Mouse (Mus musculus): ENCODE results near the gene Prdm10. TPM values are rescaled to one million over a fixed set of nuclear protein-coding genes. Genes with fewer than 3 reads are reported as not detected.

Gene Prdm10
- total and polyA plus RNA-seq, 2 experiments from 2014 or later = 5.1 to 16.0 TPM

DNA sequence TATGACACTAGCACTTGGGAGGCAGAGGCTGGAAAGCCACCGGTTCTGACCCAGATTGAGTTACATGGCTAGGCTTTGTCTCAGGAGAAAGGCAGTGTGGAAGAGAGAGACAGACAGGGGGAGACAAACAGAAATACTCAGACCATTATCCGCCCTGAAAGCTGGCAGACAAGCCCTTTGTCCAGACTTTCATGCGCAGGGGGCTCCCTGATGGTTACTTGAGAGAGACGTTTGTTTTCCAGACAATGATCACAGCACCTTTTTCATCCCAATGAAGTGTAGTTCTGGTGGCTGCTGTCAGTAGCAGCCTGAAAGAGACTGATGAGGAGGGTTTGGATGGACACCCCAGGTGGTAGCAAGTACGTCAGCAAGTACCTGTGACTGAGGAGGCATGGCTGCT is 38.6 kb downstream of the Prdm10 start:
- H3K27ac ChIP-seq (ENCODE audit: low read depth, low read length) = no peak overlapping the region
- H3K4me2 ChIP-seq (ENCODE audit: low read depth) = no peak overlapping the region
- no peaks in the 10 kb centered on the region for H3K27me3 ChIP-seq (ENCODE audit: insufficient read depth, low read length)
- H3K9ac ChIP-seq = no peak overlapping the region
- H3K9me3 ChIP-seq (ENCODE audit: low read length) = no peaks in the 10 kb centered on the region
- H3K4me1 ChIP-seq (ENCODE audit: insufficient read depth) = no peaks in the 10 kb centered on the region
- no peak overlapping the region for H3K4me3 ChIP-seq (ENCODE audit: low read depth, low read length)
- no peaks in the 10 kb centered on the region; the same call in 1 of the 2 replicates for H3K36me3 ChIP-seq (ENCODE audit: insufficient read depth)
- WGBS = 48% methylated on average over 5 of the region's 5 CpGs
- ATAC-seq = no peak
- DNase-seq = no peak
- TF ChIP-seq CTCF (IDR thresholded peaks at IDR 0.05; ENCODE audit: low read depth) = no peak

DNA sequence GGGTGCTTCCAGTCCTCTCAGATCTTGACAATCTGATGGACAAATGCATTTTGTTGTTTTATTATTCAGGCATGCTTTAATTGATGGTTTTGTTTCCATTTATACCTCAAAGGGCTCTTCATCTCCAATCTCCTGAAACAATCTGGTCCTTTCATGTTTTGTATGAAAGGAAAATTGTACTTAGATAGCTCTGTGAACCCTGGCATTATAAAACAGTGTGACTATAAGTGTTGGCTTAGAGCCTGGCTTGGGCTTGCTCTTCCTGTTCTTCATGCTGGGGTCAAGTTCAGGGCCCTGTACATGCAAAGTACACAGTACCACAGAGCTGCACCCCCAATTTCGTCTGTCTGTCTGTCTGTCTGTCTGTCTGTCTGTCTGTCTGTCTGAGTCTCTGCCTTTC is 40.4 kb downstream of the Prdm10 start:
- 46% methylated on average over 1 of the region's 1 CpGs for WGBS
- TF ChIP-seq CTCF (IDR thresholded peaks at IDR 0.05; ENCODE audit: low read depth) = no peak
- Histone ChIP-seq H3K27me3 (ENCODE audit: insufficient read depth, low read length) (no peaks in the 10 kb centered on the region), H3K9me3 (ENCODE audit: low read length) (no peaks in the 10 kb centered on the region), H3K27ac (ENCODE audit: low read depth, low read length) (no peak overlapping the region), H3K4me1 (ENCODE audit: insufficient read depth) (no peaks in the 10 kb centered on the region), H3K4me2 (ENCODE audit: low read depth) (no peak overlapping the region), H3K36me3 (ENCODE audit: insufficient read depth) (no peaks in the 10 kb centered on the region; the same call in none of the 2 replicates), H3K9ac (no peak overlapping the region), H3K4me3 (ENCODE audit: low read depth, low read length) (no peak overlapping the region)
- DNase-seq (no peak), ATAC-seq (no peak)

DNA sequence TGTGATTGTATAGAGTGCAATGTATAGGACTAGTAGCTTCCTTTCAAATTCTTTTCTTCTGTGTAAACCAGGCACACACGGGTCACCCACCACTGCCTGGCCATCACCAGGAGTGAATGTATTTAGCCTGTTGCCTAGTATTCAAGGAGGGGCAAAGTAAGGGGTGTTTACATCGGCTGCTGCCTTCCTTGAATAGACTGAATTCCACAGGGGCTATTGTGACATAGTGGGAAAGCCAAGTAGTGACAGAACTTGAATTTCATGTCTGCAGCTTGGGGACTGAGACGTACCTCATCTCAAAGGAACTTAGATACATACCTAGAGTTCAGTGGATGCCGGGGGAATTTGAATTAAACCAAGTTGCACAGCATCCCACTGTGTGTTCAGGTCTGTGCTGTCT is 41.2 kb downstream of the Prdm10 start:
- Histone ChIP-seq H3K9ac (no peak overlapping the region), H3K4me1 (ENCODE audit: insufficient read depth) (no peaks in the 10 kb centered on the region), H3K27ac (ENCODE audit: low read depth, low read length) (no peak overlapping the region), H3K36me3 (ENCODE audit: insufficient read depth) (no peaks in the 10 kb centered on the region; the same call in none of the 2 replicates), H3K4me2 (ENCODE audit: low read depth) (no peak overlapping the region), H3K9me3 (ENCODE audit: low read length) (no peaks in the 10 kb centered on the region), H3K4me3 (ENCODE audit: low read depth, low read length) (no peak overlapping the region), H3K27me3 (ENCODE audit: insufficient read depth, low read length) (no peaks in the 10 kb centered on the region)
- 26% methylated on average over 4 of the region's 4 CpGs for WGBS
- ATAC-seq = no peak
- no peak for DNase-seq
- TF ChIP-seq CTCF (IDR thresholded peaks at IDR 0.05; ENCODE audit: low read depth) = no peak

- 70% methylated on average over 5 of the region's 5 CpGs for WGBS
- H3K27ac ChIP-seq (ENCODE audit: low read depth, low read length) = no peak overlapping the region
- H3K9me3 ChIP-seq (ENCODE audit: low read length) = no peaks in the 10 kb centered on the region
- no peak for ATAC-seq
- H3K4me3 ChIP-seq (ENCODE audit: low read depth, low read length) = no peak overlapping the region
- DNase-seq = no peak
- no peak overlapping the region for H3K4me2 ChIP-seq (ENCODE audit: low read depth)
- H3K27me3 ChIP-seq (ENCODE audit: insufficient read depth, low read length) = no peaks in the 10 kb centered on the region
- H3K36me3 ChIP-seq (ENCODE audit: insufficient read depth) = no peaks in the 10 kb centered on the region; the same call in none of the 2 replicates
- H3K9ac ChIP-seq = no peak overlapping the region
- no peaks in the 10 kb centered on the region for H3K4me1 ChIP-seq (ENCODE audit: insufficient read depth)
- no peak for TF ChIP-seq CTCF (IDR thresholded peaks at IDR 0.05; ENCODE audit: low read depth)
Measured at GRCm38 (mm10) chr9:31322090-31322489, 41.8 kb downstream of the Prdm10 start.

DNA sequence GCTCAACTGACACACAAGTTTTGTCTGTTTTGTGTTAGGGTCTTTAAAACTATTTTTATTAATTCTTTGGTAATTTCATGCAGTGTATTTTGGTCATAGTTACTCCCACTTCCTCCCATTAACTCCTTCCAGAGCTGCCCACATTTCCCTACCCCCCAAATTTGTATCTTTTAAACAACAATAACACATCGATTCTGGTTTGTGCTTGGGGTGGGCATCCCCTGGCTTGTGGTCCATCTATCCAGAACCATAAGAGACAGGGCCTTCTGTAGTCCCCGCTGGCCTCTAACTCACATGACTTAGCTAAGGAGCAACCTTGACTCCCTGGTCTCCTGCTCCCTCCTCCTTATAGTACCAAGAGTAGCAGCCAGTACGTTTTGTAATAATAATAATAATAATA is 50.5 kb downstream of the Prdm10 start:
- no peaks in the 10 kb centered on the region for H3K9me3 ChIP-seq (ENCODE audit: low read length)
- H3K4me1 ChIP-seq (ENCODE audit: insufficient read depth) = no peaks in the 10 kb centered on the region
- WGBS = 80% methylated on average over 3 of the region's 3 CpGs
- no peaks in the 10 kb centered on the region for H3K27me3 ChIP-seq (ENCODE audit: insufficient read depth, low read length)
- no peak overlapping the region for H3K9ac ChIP-seq
- no peak for ATAC-seq
- DNase-seq = no peak
- no peak overlapping the region for H3K27ac ChIP-seq (ENCODE audit: low read depth, low read length)
- H3K36me3 ChIP-seq (ENCODE audit: insufficient read depth) = peaks cover 19% of the 10 kb centered on the region; the same call in 1 of the 2 replicates
- no peak for TF ChIP-seq CTCF (IDR thresholded peaks at IDR 0.05; ENCODE audit: low read depth)
- H3K4me3 ChIP-seq (ENCODE audit: low read depth, low read length) = no peak overlapping the region
- H3K4me2 ChIP-seq (ENCODE audit: low read depth) = no peak overlapping the region

- H3K9ac ChIP-seq = no peak overlapping the region
- H3K27me3 ChIP-seq (ENCODE audit: insufficient read depth, low read length) = no peaks in the 10 kb centered on the region
- ATAC-seq (no peak), DNase-seq (no peak)
- no peak for TF ChIP-seq CTCF (IDR thresholded peaks at IDR 0.05; ENCODE audit: low read depth)
- 39% methylated on average over 4 of the region's 4 CpGs for WGBS
- no peak overlapping the region for H3K4me3 ChIP-seq (ENCODE audit: low read depth, low read length)
- no peak overlapping the region for H3K27ac ChIP-seq (ENCODE audit: low read depth, low read length)
- peaks cover 23% of the 10 kb centered on the region for H3K36me3 ChIP-seq (ENCODE audit: insufficient read depth)
- no peaks in the 10 kb centered on the region for H3K4me1 ChIP-seq (ENCODE audit: insufficient read depth)
- no peaks in the 10 kb centered on the region for H3K9me3 ChIP-seq (ENCODE audit: low read length)
- H3K4me2 ChIP-seq (ENCODE audit: low read depth) = no peak overlapping the region
Measured at GRCm38 (mm10) chr9:31331246-31331645, 50.9 kb downstream of the Prdm10 start.

GRCm38 (mm10) chr9:31331906-31332305 is 51.6 kb downstream of the Prdm10 start:
- no peak overlapping the region for H3K27ac ChIP-seq (ENCODE audit: low read depth, low read length)
- H3K4me3 ChIP-seq (ENCODE audit: low read depth, low read length) = no peak overlapping the region
- WGBS = 72% methylated on average over 3 of the region's 3 CpGs
- no peaks in the 10 kb centered on the region for H3K9me3 ChIP-seq (ENCODE audit: low read length)
- TF ChIP-seq CTCF (IDR thresholded peaks at IDR 0.05; ENCODE audit: low read depth) = peak; percentile 53
- ATAC-seq (no peak; the same call in 1 of the 2 replicates), DNase-seq (no peak)
- no peaks in the 10 kb centered on the region for H3K27me3 ChIP-seq (ENCODE audit: insufficient read depth, low read length)
- no peak overlapping the region for H3K9ac ChIP-seq
- no peak overlapping the region for H3K4me2 ChIP-seq (ENCODE audit: low read depth)
- H3K36me3 ChIP-seq (ENCODE audit: insufficient read depth) = peaks cover 27% of the 10 kb centered on the region
- H3K4me1 ChIP-seq (ENCODE audit: insufficient read depth) = no peaks in the 10 kb centered on the region

DNA sequence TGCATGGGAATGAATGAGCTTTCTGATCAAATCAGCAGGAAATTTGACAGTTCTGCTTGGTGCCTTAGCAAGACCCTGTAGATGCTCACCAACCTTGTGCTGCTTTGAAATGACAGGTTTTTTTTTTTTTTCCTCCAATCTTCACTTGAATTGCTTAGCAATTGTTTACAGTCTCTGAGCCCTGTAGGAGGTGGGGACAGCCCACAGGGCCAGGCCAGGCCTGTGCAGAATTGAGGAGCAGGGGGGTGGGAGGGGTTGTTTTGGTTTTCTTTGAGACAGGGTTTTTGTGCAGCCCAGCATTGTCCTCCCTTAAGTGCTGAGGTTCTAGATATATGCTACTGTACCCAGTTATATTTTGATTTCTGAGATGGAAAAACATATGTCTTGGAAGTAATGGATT is 52.5 kb downstream of the Prdm10 start:
- Histone ChIP-seq H3K9me3 (ENCODE audit: low read length) (no peaks in the 10 kb centered on the region), H3K4me3 (ENCODE audit: low read depth, low read length) (no peak overlapping the region), H3K27me3 (ENCODE audit: insufficient read depth, low read length) (no peaks in the 10 kb centered on the region), H3K36me3 (ENCODE audit: insufficient read depth) (peaks cover 24% of the 10 kb centered on the region), H3K9ac (no peak overlapping the region), H3K4me1 (ENCODE audit: insufficient read depth) (no peaks in the 10 kb centered on the region), H3K4me2 (ENCODE audit: low read depth) (no peak overlapping the region), H3K27ac (ENCODE audit: low read depth, low read length) (no peak overlapping the region)
- TF ChIP-seq CTCF (IDR thresholded peaks at IDR 0.05; ENCODE audit: low read depth) = no peak
- DNase-seq = no peak
- no peak for ATAC-seq
